Mouse (Mus musculus) mesoderm, embryonic 11.5 days (tissue): ENCODE data around the gene Slc25a23.
"Not testable (repeated sequence)": the region's sequence is repeated elsewhere in the genome, so short reads cannot be mapped to it uniquely, and the experiment has no call there.

ENCODE experiments used
- DNase-seq: peaks from one replicate; pipeline ENCODE4 v3.0.0-alpha.2; 2012; ENCODE audit warnings: low read depth, low spot score

The Slc25a23 gene

GRCm38 (mm10) chr17:57076916-57077315 is 17.3 kb upstream of the Slc25a23 start:
- DNase-seq = no peak

GRCm38 (mm10) chr17:57070699-57071098 is 11.0 kb upstream of the Slc25a23 start:
- DNase-seq = peak; percentile 63

GRCm38 (mm10) chr17:57070272-57070671 is 10.6 kb upstream of the Slc25a23 start:
- DNase-seq = no peak

- no peak for DNase-seq
Measured at GRCm38 (mm10) chr17:57066908-57067307, 7.2 kb upstream of the Slc25a23 start.

- no peak for DNase-seq
Measured at GRCm38 (mm10) chr17:57063031-57063430, 3.4 kb upstream of the Slc25a23 start.

GRCm38 (mm10) chr17:57062548-57062947 is 2.9 kb upstream of the Slc25a23 start:
- no peak for DNase-seq

- DNase-seq = no peak
Measured at GRCm38 (mm10) chr17:57062011-57062521, 2.4 kb upstream of the Slc25a23 start.

GRCm38 (mm10) chr17:57061069-57061468 is 1.4 kb upstream of the Slc25a23 start:
- no peak for DNase-seq

- DNase-seq = peak; percentile 95
Measured at GRCm38 (mm10) chr17:57060231-57060801, 653 bp upstream of the Slc25a23 start.

GRCm38 (mm10) chr17:57058891-57059485 is 675 bp downstream of the Slc25a23 start, which contains the start of gene Crb3:
Crb3 (plus strand) TSS chr17:57059105.
- DNase-seq = no peak

- DNase-seq = no peak
Measured at GRCm38 (mm10) chr17:57056246-57056645, 3.4 kb downstream of the Slc25a23 start.

- DNase-seq = not testable (repeated sequence)
Measured at GRCm38 (mm10) chr17:57051679-57052078, 8.0 kb downstream of the Slc25a23 start.

GRCm38 (mm10) chr17:57048816-57049215 is 10.8 kb downstream of the Slc25a23 start:
- DNase-seq = no peak

- DNase-seq = no peak
Measured at GRCm38 (mm10) chr17:57047406-57047805, 12.3 kb downstream of the Slc25a23 start.

- DNase-seq = no peak
Measured at GRCm38 (mm10) chr17:57041554-57041953, 18.1 kb downstream of the Slc25a23 start, which contains the start of gene Slc25a41. Slc25a41 (minus strand) TSS chr17:57041654.

- DNase-seq = no peak
Measured at GRCm38 (mm10) chr17:57038978-57039377, 20.7 kb downstream of the Slc25a23 start.

- DNase-seq = no peak
Measured at GRCm38 (mm10) chr17:57032854-57033253, 26.8 kb downstream of the Slc25a23 start.

- DNase-seq = peak; percentile 100
Measured at GRCm38 (mm10) chr17:57031661-57032420, 27.8 kb downstream of the Slc25a23 start.

- DNase-seq = peak; percentile 49
Measured at GRCm38 (mm10) chr17:57030931-57031660, 28.6 kb downstream of the Slc25a23 start, which contains the start of gene Khsrp. Khsrp (minus strand) TSS chr17:57031522.

- DNase-seq = no peak
Measured at GRCm38 (mm10) chr17:57029691-57030090, 30.0 kb downstream of the Slc25a23 start.

- no peak for DNase-seq
Measured at GRCm38 (mm10) chr17:57027471-57027870, 32.2 kb downstream of the Slc25a23 start.

GRCm38 (mm10) chr17:57020960-57021359 is 38.7 kb downstream of the Slc25a23 start:
- no peak for DNase-seq
